Mouse (Mus musculus): ENCODE results near the gene Fam53b. TPM values are rescaled to one million over a fixed set of nuclear protein-coding genes. Genes with fewer than 3 reads are reported as not detected.

The Fam53b gene
- total RNA-seq, 2 experiments from 2014 or later, result 42.3 to 54.8 TPM

DNA sequence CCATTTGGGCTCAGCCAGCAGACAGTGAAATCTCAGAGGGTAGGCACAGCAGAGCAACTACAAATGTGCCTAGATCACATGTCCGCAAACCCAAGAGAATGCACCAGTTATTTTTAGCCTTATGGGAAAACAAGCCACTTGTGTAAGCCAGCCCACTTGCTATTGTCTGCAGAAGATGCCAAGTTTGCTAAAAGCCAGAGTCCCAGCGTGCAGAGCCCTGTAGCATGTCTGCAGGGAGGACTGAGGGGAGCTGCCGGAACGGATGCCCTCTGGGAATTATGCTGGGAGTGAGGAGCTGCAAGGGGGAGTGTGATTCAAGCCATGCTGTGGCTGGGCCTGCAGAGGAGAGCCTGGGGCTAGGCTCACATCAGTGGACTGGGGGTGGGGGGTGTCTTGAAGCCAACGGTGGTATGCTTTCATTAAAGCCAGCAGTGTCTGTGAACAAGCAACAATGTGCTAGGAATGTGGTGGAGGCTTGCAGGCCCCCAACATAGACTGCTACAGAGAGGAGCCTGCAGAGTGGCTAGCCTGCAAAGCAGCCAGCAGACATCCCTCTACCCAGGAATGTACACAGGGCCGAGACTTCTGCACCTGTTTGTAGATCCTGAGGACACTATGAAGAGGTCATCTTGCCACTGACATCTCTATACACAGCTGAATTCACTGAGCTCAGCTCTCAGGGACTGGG is 99.3 kb downstream of the Fam53b start:
- peak; percentile 64 to 87 for DNase-seq (ENCODE audit: low spot score in 2 of 2)
- H3K27ac ChIP-seq, result peak overlapping the region; percentile 95
- H3K4me3 ChIP-seq, result no peak overlapping the region
- TF ChIP-seq CTCF (conservative IDR thresholded peaks at IDR 0.05), result no peak

GRCm38 (mm10) chr7:132713483-132714126 is 100.1 kb downstream of the Fam53b start:
- no peak for DNase-seq (ENCODE audit: low spot score in 2 of 2)
- TF ChIP-seq CTCF (conservative IDR thresholded peaks at IDR 0.05), result 0 out of 2 replicates have a peak, but pooled peaks have one; percentile 9
- peak overlapping the region; percentile 95 for H3K27ac ChIP-seq
- H3K4me3 ChIP-seq, result no peak overlapping the region

DNA sequence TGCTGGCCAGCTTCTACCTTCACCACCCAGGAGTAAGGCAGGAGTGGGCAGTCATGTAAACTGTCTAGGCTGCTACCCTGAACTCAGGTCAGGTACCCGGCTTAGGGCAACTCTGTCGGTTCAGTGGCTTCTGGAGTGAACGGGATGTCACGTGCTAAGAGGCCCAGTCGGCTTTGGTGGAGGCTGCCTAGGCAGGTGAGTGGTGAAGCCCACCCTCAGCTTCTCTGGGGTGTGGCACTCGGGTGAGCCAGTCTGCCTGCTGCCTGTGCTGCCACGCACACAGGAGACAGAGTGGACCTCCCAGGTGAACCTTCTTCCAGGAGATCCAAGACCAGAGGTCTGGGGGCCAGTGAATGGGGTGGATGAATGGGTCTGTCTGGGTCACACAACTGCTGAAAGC is 100.7 kb downstream of the Fam53b start:
- no peak overlapping the region for H3K4me3 ChIP-seq
- peak overlapping the region; percentile 95 for H3K27ac ChIP-seq
- no peak for TF ChIP-seq CTCF (conservative IDR thresholded peaks at IDR 0.05)

DNA sequence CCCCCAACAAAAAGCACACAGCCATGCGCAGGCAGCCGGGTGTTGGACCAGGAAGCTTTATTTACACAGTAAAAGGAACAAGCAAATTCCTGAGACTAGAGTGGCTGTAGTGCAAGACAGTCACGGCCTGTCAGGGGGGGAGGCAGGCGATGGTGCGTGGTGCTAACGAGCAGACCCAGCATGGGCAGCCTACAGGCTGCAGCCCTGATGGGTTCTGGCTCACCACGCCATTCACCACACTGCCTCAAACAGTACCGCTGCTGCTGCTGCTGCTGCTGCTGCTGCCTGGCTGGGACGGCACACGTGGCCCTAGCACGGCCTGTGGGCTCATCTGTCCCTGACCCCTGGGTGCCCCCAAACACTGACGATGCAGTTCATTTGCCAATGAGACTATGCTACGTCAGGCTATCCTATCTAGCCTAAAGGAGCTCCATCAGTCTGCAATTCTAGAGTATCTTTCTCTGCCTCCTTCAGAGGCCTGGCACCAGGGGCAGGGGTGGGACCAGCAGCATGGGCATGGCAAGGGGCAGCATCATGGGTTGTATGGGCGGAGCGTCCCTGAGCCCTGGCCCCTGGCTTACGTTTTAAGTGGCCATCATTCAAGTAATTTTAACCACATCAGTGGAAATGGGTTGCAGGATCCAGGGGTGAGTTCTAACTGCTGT is 101.5 kb downstream of the Fam53b start:
- no peak for TF ChIP-seq CTCF (conservative IDR thresholded peaks at IDR 0.05)
- Histone ChIP-seq H3K27ac (peak overlapping the region; percentile 95), H3K4me3 (no peak overlapping the region)
- DNase-seq (ENCODE audit: low spot score in 2 of 2), result no peak

More for the DNA sequence above, 100.7 kb downstream of the Fam53b start:
- no peak for DNase-seq (ENCODE audit: low spot score in 2 of 2)

DNA sequence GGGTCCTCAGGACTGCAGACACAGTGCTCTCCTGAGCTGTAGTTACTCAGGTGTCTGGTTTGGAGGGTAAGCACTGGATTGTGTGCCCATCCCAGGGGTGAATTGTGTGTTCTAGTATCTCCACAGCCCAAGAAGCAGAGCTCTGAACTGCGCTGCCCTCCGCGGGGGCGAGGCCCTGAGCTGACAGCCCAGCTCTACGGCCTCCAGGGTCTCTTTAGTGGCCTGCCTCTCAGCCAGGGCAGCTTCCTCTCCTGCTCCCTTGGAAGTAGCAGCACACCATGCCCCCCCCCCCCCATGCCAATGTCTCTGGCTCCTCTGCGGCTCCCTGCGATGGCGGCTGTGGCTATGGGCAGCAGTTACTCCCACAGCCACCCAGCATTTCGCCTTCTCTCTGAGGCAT is 102.1 kb downstream of the Fam53b start:
- no peak for DNase-seq (ENCODE audit: low spot score in 2 of 2)
- no peak for TF ChIP-seq CTCF (conservative IDR thresholded peaks at IDR 0.05)
- Histone ChIP-seq H3K27ac (peak overlapping the region; percentile 95), H3K4me3 (no peak overlapping the region)

DNA sequence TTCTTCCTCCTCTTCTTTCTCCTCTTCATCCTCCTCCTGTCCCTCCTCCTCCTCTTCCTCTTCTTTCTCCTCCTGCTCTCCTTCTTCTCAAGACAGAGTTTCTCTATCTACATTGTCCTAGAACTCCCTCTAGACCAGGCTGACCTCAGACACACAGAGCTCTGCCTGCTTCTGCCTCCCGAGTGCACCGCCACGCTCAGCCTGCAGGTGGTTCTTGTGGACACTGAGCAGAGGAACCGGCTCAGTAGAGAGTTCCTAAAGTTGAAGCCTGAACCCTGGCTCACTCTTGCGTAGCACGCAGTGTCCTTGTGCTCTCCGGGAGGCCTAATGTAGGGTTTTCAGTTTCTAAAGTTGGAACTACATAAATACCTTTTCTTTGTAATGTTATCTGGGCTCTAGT is 108.6 kb downstream of the Fam53b start:
- Histone ChIP-seq H3K4me3 (no peak overlapping the region), H3K27ac (peak overlapping the region; percentile 80; the same call in 1 of the 2 replicates)
- no peak for DNase-seq (ENCODE audit: low spot score in 2 of 2)
- peak; percentile 61 for TF ChIP-seq CTCF (conservative IDR thresholded peaks at IDR 0.05)

DNA sequence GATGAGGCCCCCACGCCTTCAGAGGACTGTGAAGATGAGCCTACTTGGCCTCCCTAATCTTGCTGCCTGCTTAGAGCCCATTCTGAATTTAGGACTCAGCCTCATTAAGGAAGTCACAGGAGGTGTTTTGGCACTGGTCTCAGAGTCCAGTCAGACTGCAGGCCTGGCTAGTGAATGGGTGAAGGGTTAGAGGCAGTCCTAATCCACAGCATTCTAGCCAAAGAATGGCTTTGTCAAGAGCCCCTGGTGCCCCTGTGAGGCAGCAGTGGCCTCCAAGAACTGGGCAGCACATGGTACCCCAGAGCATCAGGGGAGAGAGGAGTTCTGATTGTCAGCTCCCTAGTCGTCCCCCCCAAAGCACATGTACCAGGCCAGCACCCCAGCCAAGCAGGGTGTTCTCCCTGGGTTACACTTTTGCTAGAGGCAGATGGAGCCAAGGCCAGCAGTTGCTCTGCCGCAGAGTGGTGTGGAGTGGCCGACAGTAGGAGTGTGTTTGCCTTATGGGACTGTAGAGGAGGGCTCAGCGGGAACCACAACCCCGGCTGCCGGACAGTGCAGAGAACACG is 109.3 kb downstream of the Fam53b start:
- Histone ChIP-seq H3K4me3 (no peak overlapping the region), H3K27ac (peak overlapping the region; percentile 80; the same call in 1 of the 2 replicates)
- no peak for TF ChIP-seq CTCF (conservative IDR thresholded peaks at IDR 0.05)
- DNase-seq (ENCODE audit: low spot score in 2 of 2), result no peak

- H3K27ac ChIP-seq, result peak overlapping the region; percentile 80
- no peak overlapping the region for H3K4me3 ChIP-seq
- no peak for TF ChIP-seq CTCF (conservative IDR thresholded peaks at IDR 0.05)
- DNase-seq (ENCODE audit: low spot score in 2 of 2), result no peak
Measured at GRCm38 (mm10) chr7:132703515-132704309, 110.0 kb downstream of the Fam53b start.

GRCm38 (mm10) chr7:132702492-132703070 is 111.1 kb downstream of the Fam53b start:
- no peak; the same call in 1 of the 2 replicates for TF ChIP-seq CTCF (conservative IDR thresholded peaks at IDR 0.05)
- peak overlapping the region; percentile 80 for H3K27ac ChIP-seq
- DNase-seq (ENCODE audit: low spot score in 2 of 2), result peak in 1 of 2 experiments; percentile 50
- no peak overlapping the region for H3K4me3 ChIP-seq

DNA sequence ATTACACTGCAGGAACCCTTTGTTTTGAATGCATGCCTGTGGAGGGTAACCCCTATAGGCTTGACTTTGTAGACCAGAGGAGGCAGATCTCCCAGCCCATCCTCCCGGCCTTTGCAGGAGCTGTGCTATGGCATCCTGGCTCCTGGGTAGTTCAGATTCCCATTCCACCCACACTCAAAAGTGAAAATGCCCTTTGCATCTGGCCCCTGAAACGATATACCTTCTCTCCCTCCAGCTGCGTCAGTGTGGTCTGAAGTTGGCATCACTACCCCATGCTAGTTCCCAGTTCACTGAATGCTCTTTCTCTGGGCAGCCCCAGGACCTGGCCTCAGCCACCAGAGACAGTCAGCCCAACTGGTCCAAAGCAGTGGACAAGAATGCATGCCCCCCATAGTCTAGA is 111.7 kb downstream of the Fam53b start:
- no peak for DNase-seq (ENCODE audit: low spot score in 2 of 2)
- TF ChIP-seq CTCF (conservative IDR thresholded peaks at IDR 0.05), result no peak
- Histone ChIP-seq H3K27ac (peak overlapping the region; percentile 80), H3K4me3 (no peak overlapping the region)

- H3K27ac ChIP-seq, result peak overlapping the region; percentile 80
- DNase-seq (ENCODE audit: low spot score in 2 of 2), result no peak
- TF ChIP-seq CTCF (conservative IDR thresholded peaks at IDR 0.05), result no peak
- H3K4me3 ChIP-seq, result no peak overlapping the region
Measured at GRCm38 (mm10) chr7:132701412-132701811, 112.3 kb downstream of the Fam53b start.

GRCm38 (mm10) chr7:132700107-132700506 is 113.6 kb downstream of the Fam53b start:
- DNase-seq (ENCODE audit: low spot score in 2 of 2), result no peak
- no peak overlapping the region for H3K4me3 ChIP-seq
- H3K27ac ChIP-seq, result peak overlapping the region; percentile 64
- no peak for TF ChIP-seq CTCF (conservative IDR thresholded peaks at IDR 0.05)
